Mouse (Mus musculus): ENCODE measurements at regions not wholly inside any gene's neighbourhood (a gene's known extent, or its start where the extent isn't known, plus 50 kb on each side); places are given as distances from the start of the nearest gene placed in this dataset.

GRCm38 (mm10) chr8:11909146-11909545, 68.9 kb downstream of the Tex29 start:
- no peak for DNase-seq (ENCODE audit: low spot score in 2 of 2)

DNA sequence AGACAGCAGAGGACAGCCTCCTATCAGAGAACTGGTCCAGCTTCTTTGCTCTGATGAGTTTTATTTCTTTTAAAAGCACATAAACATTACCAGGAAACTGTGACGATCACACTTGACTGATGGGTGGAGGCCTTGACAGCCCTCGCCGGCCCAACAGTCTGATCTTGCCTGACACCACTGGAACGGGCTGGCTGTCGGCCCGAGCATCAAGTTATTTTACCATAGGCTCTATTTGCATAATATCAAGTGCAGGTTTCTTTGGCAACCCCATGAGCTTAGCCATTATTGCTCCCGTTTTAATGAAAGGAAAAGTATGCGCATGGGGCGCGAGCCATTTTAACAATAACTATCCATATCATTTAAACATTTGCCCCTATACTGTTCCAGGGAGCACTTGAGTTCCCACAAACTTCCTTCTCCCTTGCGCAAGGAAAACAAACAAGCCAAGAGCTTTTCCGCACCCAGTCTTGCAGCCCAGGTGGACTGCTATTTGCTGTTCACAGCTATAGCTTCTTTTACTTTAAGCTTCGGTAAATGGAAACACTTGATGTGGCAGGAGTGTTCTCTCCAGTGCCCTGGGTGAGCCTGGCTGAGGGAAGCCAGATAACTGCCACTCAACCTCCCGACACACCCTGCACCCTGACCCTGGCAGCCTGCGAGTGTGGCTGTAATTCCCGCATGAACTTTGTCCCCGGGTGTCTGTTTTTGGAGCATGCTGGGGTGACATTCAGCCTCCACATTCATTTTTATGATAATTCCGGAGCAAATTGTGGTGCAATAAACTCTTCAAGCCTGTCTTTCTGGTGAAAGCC, 71.6 kb downstream of the Tex29 start:
- no peak for DNase-seq (ENCODE audit: low spot score in 2 of 2)

DNA sequence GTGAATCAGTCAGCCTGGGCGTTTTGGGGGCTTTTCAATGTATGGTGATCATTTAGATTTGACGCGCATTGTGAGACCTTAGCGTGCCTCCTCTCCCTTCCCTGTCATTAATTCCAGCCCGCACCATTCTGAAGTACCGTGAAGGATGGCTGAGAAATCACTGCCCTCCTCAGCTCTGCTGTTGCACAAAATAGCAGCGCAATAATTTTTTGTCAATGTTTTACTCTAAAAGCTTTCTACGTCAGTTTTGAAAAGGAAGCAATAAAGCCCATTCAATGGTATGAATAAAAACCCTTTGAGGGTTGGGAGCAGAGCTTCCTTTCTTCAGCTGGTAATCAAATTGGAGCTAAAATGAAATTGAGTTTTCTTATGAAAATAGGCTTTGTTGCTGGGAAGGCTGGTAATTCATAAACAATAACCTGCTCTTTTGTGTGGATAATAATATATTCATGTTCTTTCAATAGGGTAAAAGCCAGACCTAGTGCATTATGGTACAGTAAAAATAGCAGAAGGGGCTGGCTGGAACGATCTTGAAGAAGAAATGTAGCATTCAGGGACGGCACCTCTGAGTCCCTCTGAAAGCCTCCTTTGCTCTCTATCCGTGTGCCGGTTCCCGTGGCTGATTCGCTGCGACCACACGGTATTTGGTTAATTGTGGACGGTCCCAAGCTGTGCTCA, 72.3 kb downstream of the Tex29 start:
- no peak for DNase-seq (ENCODE audit: low spot score in 2 of 2)

- DNase-seq (ENCODE audit: low spot score in 2 of 2) = peak in 1 of 2 experiments; percentile 47
Measured at GRCm38 (mm10) chr8:11913129-11913900, 73.0 kb downstream of the Tex29 start.

DNA sequence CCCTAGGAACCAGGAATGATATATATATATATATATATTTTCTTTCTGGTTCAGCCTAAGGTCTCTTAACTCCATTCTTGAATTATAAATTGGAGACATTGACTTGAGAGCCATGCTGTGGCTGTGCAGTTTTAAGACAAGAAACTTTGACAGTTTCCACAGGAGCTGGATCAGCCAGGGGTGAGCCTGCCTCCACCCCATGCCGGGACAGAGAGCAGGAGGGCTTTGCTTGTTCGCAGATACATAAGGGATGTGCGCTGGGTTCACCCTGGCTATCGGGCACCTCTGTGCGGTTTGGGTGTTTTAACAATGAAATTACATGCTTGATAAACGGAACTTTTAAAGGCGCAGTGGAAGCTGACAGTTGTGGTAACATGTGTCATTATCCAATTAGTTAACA, 73.9 kb downstream of the Tex29 start:
- DNase-seq (ENCODE audit: low spot score in 2 of 2) = no peak

GRCm38 (mm10) chr8:11914681-11915474, 74.6 kb downstream of the Tex29 start:
- DNase-seq (ENCODE audit: low spot score in 2 of 2) = no peak

- DNase-seq (ENCODE audit: low spot score in 2 of 2) = no peak
Measured at GRCm38 (mm10) chr8:11915721-11916120, 75.4 kb downstream of the Tex29 start.

GRCm38 (mm10) chr8:11919876-11920275, 79.6 kb downstream of the Tex29 start:
- DNase-seq (ENCODE audit: low spot score in 2 of 2) = no peak

GRCm38 (mm10) chr8:11923115-11923514, 82.8 kb downstream of the Tex29 start:
- DNase-seq (ENCODE audit: low spot score in 2 of 2) = no peak

DNA sequence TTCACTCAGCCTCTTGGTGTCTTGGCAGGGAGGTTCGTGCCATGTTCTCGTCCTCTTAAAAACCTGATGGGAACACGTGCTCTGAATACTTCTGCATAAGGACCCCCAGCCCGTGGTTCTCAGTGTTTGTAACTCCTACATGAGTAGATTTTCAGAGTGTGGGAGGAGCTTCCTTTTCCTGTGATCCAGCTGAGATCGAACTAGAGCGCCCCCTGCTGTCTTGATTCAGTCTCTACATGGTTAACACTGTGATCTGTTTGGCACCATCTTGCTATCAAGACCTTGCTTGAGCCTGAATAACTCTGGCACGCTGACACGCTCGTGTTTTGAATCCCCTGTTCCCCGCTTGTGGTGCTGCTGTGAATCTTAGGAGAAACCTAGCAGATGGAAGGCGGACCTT, 83.9 kb downstream of the Tex29 start:
- DNase-seq (ENCODE audit: low spot score in 2 of 2) = peak; percentile 65 to 78

GRCm38 (mm10) chr8:11942892-11943332, 102.6 kb downstream of the Tex29 start:
- peak; percentile 57 to 74 for DNase-seq (ENCODE audit: low spot score in 2 of 2)

- no peak for DNase-seq (ENCODE audit: low spot score in 2 of 2)
Measured at GRCm38 (mm10) chr8:11947766-11948165, 107.5 kb downstream of the Tex29 start.

DNA sequence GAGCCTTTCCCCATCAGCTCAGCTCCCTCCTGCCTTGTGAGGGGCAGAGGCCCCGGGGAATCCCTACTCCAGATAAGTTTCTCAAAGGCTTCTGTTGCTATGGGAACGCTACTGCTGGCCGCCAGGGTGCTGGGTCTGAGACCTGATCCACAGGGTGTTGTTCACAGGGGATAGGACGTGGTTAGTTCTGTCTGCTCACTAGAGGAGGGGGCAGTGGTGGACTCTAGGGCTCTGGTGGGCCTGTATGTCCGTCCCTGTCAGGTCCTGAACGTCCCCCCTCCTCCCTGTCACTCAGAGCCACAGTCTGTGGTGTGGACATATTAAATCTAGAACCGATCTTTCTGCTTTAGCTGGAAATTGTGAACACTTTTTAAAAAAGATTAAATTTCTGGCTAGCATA, 116.0 kb downstream of the Tex29 start:
- no peak for DNase-seq (ENCODE audit: low spot score in 2 of 2)

DNA sequence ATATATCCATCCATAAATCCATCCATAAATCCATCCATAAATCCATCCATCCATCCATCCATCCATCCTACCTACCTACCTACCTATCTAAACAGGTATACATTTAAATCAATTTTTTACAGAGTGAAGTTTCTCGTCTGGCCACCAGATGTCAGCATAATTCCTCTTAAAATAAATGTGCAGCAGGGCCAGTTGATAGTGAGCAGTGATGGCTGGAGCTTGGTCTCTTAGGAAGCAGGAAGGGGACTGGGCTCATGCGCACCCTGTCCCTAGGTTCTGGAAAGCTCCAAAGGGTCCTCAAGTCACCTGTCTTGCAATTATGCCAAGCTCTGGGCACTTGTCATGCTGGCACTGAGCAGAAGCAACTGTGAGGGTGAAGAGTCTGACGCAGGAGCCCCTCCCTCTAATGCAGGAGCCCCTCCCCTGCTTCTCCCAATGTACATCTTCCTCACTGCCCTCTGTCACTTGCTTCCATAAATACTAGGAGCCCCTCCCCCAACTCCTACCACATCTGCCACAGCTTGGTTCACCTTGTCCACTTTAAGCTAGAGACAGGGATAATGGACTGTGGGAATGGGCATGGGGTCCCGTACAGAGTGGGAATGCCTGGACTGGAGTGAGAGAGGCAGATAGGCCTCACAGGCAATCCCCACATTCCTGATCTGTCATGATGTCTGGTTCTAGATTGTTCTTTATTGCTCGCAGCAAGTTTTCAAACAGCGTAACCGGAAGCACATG, 116.9 kb downstream of the Tex29 start:
- peak in 1 of 2 experiments; percentile 75 for DNase-seq (ENCODE audit: low spot score in 2 of 2)

- DNase-seq (ENCODE audit: low spot score in 2 of 2) = no peak
Measured at GRCm38 (mm10) chr8:11958176-11958575, 117.9 kb downstream of the Tex29 start.

- DNase-seq (ENCODE audit: low spot score in 2 of 2) = no peak
Measured at GRCm38 (mm10) chr8:11959466-11959865, 119.2 kb downstream of the Tex29 start.

DNA sequence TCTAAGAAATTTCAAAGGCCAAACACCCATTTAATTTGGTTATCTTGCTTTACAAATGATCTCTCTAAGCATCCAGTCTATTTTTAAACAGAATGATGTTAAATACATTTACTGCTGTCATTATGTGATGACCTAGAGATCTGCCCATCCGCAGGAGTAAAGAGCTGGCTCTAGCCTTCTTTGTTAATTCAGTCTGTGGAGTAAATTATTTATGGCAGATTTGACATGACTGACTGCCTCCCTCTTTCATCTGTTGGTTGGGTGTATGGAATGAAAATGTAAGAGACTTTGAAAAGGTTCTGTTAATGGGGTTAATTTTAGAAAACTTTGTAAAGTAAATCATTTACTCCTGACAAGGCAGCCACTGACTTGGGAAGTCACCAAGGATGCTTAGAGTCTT, 123.3 kb downstream of the Tex29 start:
- no peak for DNase-seq (ENCODE audit: low spot score in 2 of 2)

DNA sequence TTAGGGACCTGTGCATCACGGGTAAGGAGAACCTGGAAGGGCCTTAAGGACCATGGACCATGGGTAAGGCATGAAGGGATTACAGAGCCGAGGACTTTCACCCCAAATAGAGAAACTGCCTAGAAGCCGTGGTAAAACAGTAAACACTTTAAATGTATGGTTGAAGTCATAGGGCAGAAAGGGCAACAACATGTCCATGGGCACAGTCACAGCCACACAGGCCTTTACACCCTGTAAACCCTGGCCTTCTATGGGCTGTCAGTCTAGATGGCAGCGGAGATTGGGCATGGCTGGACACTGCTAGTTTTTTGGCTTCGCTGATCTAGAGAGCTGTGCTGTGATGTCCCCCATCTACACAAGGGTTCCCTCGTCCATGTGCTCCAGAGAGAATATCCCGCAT, 127.4 kb downstream of the Tex29 start:
- no peak for DNase-seq (ENCODE audit: low spot score in 2 of 2)

- peak; percentile 42 to 55 for DNase-seq (ENCODE audit: low spot score in 2 of 2)
Measured at GRCm38 (mm10) chr8:11970515-11970914, 130.2 kb downstream of the Tex29 start.

- DNase-seq (ENCODE audit: low spot score in 2 of 2) = no peak
Measured at GRCm38 (mm10) chr8:11973436-11973835, 133.2 kb downstream of the Tex29 start.

Measured in layer of hippocampus, postnatal 14 days (tissue).